ENCODE assay signal across 12 mouse cellular contexts in the genomic region with DNA sequence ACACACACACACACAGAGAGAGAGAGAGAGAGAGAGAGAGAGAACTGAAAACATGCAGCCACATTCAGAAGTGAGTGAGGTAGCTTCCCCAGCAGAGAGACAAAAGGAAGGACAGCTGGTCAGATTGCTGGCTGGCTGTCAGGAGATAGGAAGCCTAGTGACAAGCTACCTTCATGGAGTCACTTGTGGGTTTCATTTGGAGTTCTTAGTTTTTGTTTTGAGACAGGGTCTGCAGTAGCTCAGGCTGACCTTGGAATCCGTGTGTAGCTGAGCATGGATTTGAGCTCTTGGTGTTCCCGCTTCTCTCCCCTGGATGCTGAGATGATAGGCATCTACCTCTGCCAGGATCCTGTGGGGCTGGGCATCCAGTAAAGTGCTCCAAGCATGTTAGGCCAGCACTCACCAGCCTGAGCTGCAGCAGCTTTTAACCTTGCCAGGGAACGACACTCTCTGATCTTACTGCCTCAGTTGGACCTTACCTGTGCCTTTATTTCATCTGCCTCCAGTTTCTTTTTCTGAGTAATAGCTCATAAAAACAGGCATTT. TPM values are rescaled to one million over a fixed set of nuclear protein-coding genes. Genes with fewer than 3 reads are reported as not detected.
"Had no signal": no experiment of that assay in that cellular context is flagged by ENCODE, and none has a peak within 500 bp of the region (broad histone marks: within the 10 kb centered on the region; RNA-seq: fewer than 3 reads in every experiment).

No protein-coding gene starts in this region.

- H3K27ac ChIP-seq: kidney, postnatal 0 days; limb, embryonic 13.5 days; liver, embryonic 14.5 days; midbrain, embryonic 15.5 days; neural tube, embryonic 13.5 days had no signal

- H3K4me2 ChIP-seq: limb, embryonic 13.5 days; midbrain, embryonic 15.5 days; neural tube, embryonic 13.5 days had no signal

- DNase-seq: kidney, adult 9 months; kidney, postnatal 36 days; lung, adult 18-20 months; retina, postnatal 1 day; right cerebral cortex, postnatal 25 days had no signal

- H3K27me3 ChIP-seq: limb, embryonic 13.5 days; midbrain, embryonic 15.5 days; neural tube, embryonic 13.5 days had no signal

- H3K9ac ChIP-seq: limb, embryonic 13.5 days; liver, embryonic 14.5 days; midbrain, embryonic 15.5 days; neural tube, embryonic 13.5 days had no signal

- H3K9me3 ChIP-seq: limb, embryonic 13.5 days; midbrain, embryonic 15.5 days; neural tube, embryonic 13.5 days had no signal

- H3K4me3 ChIP-seq: limb, embryonic 13.5 days; midbrain, embryonic 15.5 days; neural tube, embryonic 13.5 days had no signal

- H3K4me1 ChIP-seq: limb, embryonic 13.5 days; midbrain, embryonic 15.5 days; neural tube, embryonic 13.5 days had no signal

- ATAC-seq: midbrain, embryonic 15.5 days had no signal

RNA-seq across cellular contexts. Expression of gene Zdhhc22, which starts 29.4 kb away (rescaled TPM):
- total RNA-seq: liver, adult 2 months; megakaryocyte-erythroid progenitor cell, adult 5-6 weeks had no signal
- polyA plus RNA-seq: limb, embryonic 13.5 days; liver, adult 2 months; liver, embryonic 14.5 days had no signal
